Mouse (Mus musculus) skeletal muscle tissue, adult 2 months (tissue): ENCODE data around the gene Tmem30b.

Source experiments
- DNase-seq: peaks from one replicate; pipeline ENCODE4 v3.0.0-alpha.2; 2012; ENCODE audit warnings: low read depth, low spot score

The Tmem30b gene

DNA sequence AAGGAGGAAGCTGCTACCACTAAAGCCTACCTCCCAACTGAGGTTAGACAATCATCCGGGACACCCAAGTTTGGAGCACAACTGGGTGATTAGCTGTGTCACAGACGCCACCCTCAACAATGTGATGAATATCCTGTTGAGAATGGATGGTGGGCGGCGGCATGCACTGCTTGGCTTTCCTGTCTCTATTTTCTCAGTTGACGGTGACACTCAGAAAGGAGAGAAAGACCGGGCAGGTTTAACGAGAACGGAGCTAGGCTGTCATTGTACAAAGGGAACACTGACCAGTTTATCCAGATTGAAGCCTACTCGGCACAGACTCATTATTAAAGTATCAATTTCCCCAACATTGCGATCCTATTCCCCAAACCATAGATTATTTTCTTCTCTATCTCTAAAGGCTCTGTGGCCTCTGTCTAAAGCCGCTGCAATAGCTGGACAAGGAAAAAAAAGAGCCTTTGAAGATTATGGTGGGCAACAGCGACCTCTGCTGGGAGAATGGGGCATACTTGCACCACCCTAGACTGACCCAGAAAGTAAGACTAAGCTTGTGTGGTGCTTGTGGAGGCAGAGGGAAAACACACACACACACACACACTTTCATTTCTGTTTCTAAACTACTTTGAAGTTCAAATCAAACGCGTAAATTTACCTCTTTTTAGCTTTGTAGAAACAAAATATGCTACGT, 29.0 kb downstream of the Tmem30b start:
- DNase-seq: peak; percentile 81

DNA sequence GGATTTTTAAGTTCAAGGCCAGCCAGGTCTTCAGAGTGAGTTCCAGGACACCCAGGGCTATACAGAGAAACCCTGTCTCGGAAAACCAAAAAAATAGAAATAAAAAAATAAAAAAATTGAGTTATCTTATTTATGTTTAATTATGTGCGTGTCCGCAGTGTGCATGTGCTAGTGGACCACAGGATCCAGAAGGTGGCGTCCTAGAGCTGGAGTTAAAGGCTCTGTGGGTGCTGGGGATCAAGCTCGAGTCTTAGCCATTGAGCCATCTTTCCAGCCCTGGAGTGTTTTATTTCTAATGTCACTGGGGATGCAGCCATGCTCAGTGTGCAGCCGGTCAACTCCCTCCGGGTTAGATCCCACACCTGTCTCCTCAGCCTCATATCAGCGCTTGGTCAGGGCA, 29.7 kb downstream of the Tmem30b start:
- DNase-seq: no peak

DNA sequence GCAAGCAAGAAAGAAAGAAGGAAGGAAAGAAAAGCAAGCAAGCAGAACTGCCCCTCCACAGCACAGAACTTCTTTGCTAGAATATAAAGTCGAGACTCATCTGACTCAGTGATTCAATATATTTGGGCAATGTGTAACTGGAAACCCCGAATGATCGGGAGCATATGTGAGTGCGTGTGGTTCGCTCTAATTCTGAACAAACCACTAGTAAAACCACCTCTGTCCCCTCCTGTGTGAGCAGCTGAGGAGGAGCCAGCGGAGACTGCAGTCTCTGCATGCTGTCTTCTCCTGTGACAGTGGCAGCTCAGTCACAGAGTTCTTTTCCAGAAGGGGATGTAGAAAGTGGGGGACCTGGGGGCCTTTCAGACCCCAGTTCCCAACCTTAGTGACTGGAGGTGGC, 31.5 kb downstream of the Tmem30b start:
- DNase-seq: no peak

DNA sequence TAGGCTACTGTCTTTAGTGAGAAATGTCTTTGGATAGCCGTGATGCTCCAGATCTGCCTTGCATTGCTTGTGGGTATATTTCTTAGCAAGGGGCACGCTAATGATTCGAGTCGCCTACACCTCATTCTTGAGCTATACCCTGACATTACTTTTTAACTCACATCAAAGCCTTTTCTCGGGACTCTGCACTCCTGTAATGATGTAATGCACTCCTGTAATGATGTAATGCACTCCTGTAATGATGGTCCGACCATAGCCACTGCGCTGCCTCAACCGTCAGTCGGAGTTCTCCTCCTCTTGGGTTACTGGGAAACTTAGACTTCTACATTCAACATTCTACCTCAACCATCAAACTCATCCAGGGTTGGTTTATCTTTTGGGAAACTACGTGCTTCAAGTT, 32.2 kb downstream of the Tmem30b start:
- no peak for DNase-seq

DNA sequence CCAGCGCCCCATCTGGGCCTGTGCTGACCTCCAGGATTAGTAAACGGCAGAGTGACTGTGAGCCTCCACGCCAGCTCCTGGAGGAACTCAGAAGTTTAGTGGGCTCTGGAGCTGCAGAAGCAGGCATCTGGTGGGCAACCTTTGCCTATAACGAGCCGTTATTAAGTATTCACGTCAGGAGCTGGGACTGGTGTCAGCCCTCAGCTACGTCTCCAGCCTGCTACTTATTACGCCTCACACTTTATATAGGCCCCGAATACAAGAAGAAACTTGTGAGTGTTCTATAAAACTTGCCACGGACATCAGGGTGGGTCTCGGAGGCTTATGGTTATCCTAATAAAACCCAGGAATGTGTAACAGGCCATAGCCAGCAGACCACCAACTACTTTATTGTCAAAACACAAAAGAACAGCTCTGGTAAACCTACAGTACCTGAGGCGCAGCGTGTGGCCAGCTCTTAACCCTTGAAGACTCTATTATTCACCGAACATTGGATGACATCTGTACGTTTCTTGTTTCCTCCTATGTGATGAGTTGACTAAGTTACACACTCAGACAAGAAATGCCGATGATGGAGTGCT, 34.6 kb downstream of the Tmem30b start:
- DNase-seq: no peak

DNA sequence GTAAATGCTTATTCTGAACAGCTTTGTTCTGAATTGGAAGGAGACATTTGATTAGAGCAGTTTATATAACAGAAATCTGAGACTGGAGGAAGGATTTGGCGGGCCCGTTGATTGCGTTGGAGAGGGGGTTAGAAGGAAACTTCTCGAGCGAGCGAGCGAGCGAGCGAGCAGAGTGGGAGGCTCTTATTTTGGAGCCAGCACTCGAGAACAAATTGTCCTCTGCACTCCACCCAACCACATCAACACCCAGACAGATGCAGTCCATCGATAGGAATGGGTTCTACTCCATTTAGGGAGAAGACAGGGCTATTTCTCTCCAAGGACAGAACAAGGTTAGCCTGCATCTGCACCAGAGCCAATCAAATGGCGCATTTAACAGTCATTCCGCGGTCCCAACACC, 39.1 kb downstream of the Tmem30b start:
- DNase-seq: peak; percentile 89

DNA sequence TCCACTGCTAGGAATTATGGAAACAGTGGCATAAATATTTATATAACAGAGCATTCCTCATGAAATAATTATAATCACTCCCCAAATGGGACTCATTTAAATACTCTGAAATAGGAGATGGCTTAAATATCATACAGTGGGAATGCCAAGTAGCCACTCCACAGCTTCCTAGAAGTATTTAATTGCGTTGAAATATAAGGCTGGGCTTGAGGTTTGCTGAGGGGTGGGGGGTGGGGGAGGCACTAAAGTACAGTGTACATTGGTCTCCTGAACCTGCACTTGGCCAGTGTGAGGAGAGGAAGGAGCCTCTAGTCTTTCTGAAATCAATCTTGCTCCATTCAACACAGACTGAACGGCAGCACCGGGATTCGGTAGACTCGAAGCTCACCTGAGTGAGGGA, 39.5 kb downstream of the Tmem30b start:
- no peak for DNase-seq

DNA sequence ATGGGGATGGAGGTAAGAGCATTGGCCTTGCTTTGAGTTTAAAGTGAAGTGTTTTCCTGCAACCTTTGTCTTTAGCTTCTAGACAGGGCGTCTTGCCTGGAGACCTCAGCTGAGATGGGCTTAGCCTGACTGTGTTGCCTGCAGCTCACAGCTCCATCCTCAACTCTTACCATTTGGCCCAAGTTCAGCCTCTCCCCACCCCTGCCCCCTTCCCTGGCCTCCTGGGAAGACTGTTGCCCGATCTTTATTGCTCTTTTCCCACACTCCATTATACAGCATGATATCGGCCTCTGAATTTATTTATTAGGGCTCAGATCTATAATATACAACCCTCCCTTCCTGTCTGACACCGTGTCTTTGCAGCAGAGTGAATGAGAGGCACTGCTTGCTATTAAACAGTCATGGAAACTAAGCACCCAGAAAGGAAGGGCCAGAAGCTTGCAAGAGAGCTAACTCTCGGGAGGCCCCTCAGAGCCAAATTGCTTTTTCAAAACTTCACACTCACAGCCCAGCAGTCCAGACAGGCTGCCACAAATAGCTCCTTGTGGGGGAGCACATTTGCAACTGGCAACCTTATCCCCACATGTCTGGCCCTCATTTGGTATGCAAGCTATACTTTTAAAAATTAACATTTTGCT, 45.4 kb downstream of the Tmem30b start:
- no peak for DNase-seq

DNA sequence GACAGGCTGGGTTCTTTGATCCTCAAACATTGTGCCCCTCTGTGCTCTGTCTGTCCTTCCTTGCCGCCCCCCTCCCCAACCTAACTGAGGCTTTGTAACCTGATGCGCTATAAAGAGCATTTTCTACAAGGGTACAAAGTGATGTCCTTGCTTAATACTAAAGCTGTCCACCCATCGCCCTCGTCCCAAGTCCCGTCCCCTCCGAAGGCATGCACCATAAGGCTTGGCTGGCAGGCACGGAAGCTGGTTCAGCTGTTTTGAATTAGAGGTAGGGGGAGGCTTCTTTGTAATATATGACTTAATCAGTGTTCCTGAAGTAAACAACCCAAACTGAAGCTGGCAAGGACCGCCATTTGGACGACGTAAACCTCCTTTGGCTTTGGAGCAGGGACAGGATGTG, 51.0 kb downstream of the Tmem30b start:
- DNase-seq: no peak

DNA sequence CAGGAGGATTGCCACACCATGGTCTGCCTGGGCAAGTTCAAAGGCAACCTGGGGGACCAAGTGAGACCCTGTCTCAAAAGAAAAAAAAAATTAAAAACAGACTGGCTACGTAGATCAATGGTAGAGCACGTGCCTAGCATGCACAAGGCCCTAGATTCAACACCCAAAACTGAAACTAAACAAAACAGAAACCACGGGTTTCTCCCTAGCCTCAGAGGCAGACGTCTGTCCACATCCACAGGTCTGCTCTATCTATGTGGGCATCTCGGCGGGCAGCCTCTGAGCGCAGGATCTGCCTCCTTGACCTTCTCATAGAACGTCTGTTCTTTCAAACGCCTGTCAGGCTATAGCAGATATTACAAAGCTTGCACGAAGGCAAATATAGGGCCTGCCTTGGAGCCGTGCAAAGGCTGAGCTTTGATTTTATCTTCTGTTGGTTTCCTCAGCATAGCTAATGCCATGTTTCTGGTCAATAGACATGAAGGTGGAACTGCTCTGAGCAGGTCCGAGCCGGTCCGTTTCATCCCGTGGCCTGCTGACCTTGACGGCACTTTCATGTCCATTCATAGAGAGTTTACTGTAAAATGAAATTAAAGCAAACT, 52.2 kb downstream of the Tmem30b start:
- no peak for DNase-seq
